Mouse (Mus musculus) A20 (cell line): ENCODE data around the gene Pip4k2a.

ENCODE experiments used
- DNase-seq: peaks from one replicate; pipeline ENCODE4 v3.0.0-alpha.2; 2011; ENCODE audit warnings: low read depth, low spot score

Pip4k2a gene

GRCm38 (mm10) chr2:18979675-18980074, 18.3 kb downstream of the Pip4k2a start:
- DNase-seq: peak; percentile 32

DNA sequence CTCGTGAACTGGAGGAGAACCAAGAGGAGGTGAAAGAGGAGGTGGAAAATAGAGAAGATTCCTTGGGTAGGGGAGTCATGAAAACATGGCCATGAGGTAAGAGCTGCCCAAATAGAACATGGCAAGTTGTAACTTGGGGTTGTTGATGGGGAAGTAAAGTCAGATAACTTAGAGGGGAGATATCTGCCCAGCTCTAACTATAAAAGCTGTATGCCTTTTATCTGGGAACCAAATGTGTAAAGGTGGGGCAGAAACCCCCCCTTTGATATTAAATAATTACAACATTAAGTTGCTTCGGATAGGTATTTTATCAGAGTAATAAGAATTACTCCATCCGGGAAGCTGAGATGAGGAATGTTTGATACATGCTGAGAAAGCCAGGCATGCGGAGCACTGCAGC, 18.9 kb downstream of the Pip4k2a start:
- no peak for DNase-seq

DNA sequence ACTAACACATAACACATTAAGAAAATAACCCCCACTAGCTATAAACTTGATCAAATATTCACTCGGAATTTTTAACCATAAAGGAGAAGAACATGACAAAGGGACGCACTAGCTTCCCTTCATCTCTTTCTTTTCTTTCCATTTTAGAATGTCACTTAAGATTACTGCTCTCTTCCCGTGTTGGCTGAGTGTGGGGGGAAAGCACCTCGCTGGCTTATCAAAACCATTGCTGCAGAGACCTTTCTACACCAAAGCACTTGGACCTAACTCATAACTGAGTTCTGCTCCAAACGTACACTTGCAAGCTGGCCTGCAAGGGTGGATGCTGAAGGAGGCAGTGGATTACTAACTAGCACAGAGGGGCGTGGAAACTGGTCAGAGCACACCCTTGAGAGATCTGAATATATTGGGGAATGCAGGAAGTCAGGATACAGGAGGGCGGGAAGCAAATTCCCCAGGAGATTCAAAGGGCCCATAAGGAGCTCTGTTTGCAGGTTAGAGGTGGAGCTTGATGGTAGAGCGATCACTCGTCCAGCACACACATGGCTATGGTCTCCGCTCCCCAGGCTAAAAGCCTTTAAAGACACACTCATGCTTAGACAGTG, 20.6 kb downstream of the Pip4k2a start:
- DNase-seq: no peak

DNA sequence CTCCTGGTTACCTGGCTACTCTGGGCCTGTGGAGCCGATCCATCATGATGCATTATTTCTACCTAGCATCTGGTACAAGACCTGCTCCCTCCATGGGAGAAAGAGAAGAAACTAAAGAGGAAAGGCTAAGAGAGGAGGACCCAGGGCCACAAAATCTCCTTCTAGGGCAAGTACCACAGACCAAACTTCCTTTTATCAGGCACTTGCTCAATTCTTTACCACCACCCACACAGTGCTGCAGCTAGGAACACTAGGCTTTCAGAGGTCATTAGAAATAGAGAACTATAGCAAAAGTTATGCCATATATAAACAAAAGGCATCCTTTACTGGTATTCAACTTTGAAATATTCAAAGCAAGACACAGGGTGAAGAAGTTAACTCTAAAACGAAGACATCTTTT, 21.8 kb downstream of the Pip4k2a start:
- no peak for DNase-seq

- DNase-seq: no peak
Measured at GRCm38 (mm10) chr2:18974882-18975645, 22.9 kb downstream of the Pip4k2a start.

DNA sequence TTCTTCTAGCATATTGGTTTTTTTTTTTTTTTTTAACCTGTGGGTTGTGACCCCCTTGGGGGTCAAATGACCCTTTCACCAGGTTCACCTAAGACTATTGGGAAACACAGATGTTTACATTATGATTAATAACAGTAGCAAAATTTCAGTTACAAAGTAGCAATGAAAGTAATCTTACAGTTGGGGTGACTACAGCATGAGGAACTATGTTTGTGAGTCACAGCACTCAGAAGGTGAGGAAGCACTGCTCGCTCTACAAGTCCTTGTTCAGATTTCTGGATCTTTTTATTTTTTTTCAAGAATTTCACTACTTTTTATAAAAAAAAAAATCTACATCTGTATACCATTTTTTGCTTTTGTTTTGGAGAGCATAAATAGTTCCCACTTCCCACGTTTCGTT, 26.4 kb downstream of the Pip4k2a start:
- DNase-seq: peak; percentile 44

DNA sequence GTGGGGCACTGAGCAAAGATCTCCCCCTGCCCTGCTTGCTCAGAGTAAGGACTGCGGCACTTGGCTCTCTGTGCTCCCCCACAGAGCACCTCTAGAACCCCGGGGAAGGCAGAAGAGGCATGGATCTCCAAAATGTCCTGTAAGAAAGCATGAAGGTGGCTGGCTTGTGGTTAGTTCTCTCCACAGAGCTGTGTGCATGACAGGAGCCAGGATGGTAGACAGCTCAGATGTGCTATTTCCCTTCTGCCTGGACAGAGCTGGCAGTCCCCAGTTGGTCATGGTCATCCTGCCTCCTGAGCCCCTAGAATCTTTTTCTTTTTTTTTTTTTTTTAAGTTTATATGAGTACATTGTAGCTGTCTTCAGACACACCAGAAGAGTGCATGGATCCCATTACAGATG, 27.5 kb downstream of the Pip4k2a start:
- DNase-seq: no peak

DNA sequence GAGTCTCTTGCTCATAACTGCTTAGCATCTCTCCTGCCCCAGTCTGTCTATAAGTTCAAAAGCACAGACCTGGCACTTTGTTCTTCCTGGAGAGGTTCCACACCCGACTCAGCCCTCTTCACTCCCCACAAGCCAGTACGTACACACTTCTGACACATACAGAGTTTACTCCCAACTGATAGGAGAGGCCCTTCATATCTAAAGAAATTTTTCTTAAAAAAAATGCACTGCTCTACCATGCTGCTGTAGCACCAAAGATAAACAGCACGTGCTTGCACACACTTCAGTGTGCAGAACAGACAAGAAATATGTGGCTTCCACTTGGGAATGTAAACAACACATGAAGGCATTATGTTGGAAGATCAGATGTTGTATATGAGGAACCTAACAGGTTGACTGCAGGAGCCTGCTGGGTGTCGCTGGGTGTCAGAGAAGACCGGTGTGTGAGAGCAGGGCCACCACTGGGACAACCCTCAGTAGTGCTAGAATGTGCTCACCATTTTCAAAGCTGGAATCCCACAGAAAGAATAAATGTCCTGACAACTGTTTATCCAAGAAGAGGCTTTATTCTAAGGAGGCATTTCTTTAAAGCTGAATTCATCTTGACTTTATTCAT, 28.8 kb downstream of the Pip4k2a start:
- DNase-seq: no peak

DNA sequence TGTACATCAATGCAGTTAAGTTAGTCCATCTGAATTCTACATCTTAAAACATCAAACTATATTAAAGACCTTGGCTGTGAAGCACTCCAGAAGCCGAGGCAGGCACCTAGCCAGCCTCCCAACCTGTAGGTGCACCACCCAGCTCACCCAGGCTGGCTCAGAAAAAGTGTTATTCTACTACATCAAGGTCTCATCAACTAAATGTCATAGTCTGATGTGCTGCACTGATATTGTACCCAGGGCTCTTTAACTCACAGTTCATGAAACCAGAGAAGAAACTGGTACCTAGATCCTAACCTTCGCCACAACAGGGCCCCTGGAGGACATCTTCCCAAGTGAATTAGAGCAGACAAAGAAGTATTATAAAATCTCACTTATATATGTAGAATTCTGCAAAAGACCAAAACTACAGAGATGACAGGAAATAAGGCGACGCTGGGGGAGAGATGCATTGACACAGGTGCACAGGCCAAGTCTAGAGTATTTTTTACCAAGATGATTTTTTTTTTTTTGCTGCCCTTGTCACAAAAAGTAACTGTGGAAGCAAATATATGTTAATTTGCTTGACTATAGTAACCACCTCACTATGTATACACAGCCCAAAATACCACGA, 30.4 kb downstream of the Pip4k2a start:
- no peak for DNase-seq

DNA sequence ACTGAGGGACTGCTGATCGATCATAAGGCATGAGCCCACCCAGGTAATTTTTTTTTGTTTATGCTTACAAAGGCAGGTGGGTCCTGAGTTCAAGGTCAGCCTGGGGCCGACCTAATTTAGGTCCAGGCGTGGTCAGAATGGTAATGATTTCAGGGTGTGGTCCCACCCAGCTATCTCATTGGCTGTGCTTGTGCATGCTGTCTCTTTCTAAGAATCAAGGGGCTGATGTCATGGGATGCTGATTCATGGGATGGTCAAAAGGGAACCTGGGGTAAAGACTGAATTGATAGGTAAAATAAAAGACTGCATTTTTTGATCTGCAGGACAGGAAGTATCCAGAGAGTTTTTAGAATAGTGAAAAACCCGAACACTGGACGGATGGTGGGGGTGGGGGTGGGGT, 31.4 kb downstream of the Pip4k2a start:
- no peak for DNase-seq

- DNase-seq: no peak
Measured at GRCm38 (mm10) chr2:18965950-18966349, 32.0 kb downstream of the Pip4k2a start.

- DNase-seq: no peak
Measured at GRCm38 (mm10) chr2:18965108-18965507, 32.8 kb downstream of the Pip4k2a start.

DNA sequence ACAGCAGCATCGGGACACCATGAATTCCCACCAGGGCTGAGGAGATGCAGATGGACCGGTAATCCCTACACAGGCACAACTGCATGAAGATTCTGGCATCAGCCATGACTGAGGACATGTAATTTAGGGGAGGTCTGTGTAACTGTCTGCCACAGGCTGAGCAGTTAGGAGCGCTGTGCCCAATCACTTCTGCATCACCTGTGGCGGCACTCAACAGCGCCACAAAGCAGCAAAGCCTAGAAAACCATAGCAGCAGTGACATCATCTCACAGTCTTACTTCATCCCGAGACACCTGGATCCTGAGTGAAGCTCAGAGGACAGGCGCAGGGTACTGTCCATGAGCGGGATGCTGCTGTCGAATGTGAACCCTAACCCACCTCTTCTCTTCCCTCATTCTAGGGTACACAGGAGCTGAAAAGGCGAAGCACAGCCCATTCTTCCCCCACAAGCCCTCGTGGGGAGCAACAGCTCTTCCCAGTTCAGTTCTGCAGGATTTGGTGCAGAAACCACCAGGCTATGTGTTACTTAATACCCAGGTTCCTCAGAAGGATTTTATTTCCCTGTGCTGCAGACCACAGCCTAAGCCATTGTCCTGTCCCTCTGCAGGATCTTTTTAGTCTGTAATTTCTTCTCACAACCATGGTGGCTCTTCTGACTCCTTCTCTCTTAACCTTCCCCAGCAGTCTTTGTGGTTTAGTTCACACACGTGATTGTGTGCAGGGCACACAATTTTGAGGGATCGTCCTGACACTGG, 34.5 kb downstream of the Pip4k2a start:
- no peak for DNase-seq

GRCm38 (mm10) chr2:18962502-18962901, 35.4 kb downstream of the Pip4k2a start:
- DNase-seq: no peak

GRCm38 (mm10) chr2:18960376-18960973, 37.5 kb downstream of the Pip4k2a start:
- no peak for DNase-seq

DNA sequence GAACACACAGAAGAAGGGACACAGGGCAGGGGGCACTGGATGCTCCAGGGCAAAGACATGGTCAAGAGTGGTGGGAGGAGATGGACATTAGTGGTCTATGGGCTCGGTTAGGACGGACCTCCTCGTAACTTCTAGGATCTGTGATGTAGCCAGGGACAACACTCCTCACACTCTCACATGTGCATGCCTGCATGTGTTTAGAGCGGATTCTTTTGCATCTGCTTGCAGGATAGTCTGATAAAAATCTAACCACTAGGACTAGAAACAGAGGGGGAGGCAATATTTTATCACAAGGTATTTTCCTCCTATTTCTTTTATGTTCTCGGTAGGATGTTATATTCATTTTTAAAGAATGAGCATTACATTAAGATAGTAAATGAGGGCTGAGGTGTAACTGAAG, 38.4 kb downstream of the Pip4k2a start:
- DNase-seq: no peak

DNA sequence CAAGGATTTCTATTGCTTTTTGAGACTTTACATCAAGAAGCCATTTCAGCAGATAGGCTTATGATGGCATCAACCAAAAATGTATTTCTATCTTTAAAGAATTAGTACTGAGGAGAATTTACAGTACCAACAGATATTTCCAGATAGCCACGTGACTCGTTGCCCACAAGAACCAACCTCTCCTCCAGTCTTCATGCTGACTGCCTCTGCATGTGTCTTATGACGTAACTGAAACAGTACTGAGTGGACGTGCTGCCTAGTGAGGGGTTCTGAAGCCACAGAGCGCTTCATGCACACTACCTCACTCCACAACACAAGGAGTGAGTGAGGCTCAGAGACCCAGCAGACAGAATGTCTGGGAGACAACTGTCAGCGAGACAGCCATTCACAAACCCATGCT, 38.9 kb downstream of the Pip4k2a start:
- no peak for DNase-seq

DNA sequence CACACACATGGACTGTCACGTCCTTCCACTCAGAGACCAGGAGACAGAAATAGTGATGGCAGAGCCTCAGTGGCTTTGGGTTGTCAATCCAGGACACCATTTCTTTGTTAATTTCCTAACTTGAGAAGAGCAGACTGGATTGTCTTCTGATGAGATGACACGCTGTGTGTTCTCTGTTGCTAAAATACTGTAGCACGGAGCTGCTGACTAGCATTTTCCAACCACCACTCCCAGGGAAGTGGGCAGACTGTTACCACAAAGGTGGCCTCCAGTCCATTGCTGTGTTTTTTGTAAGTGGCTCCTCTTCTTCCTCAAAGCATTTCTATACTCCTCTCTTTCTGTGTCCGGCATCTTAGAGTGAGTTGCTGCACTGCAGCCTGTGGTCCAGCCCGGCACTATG, 39.4 kb downstream of the Pip4k2a start:
- no peak for DNase-seq

DNA sequence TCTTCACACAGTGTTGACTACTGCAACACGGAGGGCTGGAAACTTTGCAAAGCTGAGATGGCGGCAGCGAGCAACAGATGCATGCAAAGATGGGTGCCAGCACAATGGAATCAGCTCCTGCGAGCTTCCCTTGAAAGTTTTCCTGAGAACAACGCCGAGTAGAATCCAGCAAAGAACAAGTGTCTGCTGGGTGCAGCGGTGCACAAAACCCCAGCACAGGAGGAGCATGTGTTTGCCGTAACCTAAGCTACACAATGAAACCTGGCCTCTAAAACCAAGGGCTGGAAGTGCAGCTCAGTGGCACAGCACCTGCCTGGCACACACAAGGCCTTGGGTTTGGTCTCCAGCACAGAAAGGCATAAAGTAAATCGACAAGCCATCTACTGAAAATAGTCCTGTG, 39.9 kb downstream of the Pip4k2a start:
- DNase-seq: no peak

- DNase-seq: peak; percentile 42
Measured at GRCm38 (mm10) chr2:18957459-18957858, 40.5 kb downstream of the Pip4k2a start.

DNA sequence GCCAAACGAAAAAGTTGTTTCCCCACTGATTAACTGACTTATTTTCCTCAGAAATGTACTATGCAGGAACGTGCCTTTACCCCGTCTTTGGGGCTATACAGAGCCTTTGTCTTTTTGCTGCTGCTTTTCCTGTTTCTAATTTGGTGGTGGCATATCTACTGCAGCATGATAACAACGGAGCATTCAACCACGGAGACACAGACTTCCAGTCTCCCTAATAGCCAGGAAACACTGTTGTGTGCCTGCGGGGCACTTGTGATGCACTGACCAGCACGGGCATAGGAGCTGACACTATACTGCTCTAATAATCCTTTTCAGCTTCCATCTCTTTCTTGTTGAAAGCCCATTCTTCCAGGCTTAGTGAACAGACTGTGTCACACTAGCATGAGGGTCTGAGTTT, 41.0 kb downstream of the Pip4k2a start:
- no peak for DNase-seq
